Mouse (Mus musculus) left cerebral cortex, adult 8-10 months (tissue): Measurements from ENCODE around the gene Usp22. TPM values are rescaled to one million over a fixed set of nuclear protein-coding genes. Genes with fewer than 3 reads are reported as not detected.
A peak's percentile ranks its signal among the peaks of the same experiment; 100 is the strongest.
"Not testable (repeated sequence)": the region's sequence is repeated elsewhere in the genome, so short reads cannot be mapped to it uniquely, and the experiment has no call there.

Experiments used
- DNase-seq, 2 experiments: peaks; one replicate each; pipeline ENCODE4 v3.0.0; 2022; ENCODE audit warnings: low spot score in 2 of 2
- total RNA-seq, 4 experiments: library from RNA; stranded (reverse); gene quantifications; 2 replicates each; pipeline ENCODE4 v1.2.4; 2022

Usp22 gene
- 100 to 1,000 TPM; 202 to 230 (median 218) TPM for total RNA-seq

- DNase-seq: peak; percentile 98 to 100
These were observed at the start of gene Usp22 for GRCm38 (mm10) chr11:61174821-61175658. Gene Usp22 (minus strand): TSS chr11:61175055.

DNA sequence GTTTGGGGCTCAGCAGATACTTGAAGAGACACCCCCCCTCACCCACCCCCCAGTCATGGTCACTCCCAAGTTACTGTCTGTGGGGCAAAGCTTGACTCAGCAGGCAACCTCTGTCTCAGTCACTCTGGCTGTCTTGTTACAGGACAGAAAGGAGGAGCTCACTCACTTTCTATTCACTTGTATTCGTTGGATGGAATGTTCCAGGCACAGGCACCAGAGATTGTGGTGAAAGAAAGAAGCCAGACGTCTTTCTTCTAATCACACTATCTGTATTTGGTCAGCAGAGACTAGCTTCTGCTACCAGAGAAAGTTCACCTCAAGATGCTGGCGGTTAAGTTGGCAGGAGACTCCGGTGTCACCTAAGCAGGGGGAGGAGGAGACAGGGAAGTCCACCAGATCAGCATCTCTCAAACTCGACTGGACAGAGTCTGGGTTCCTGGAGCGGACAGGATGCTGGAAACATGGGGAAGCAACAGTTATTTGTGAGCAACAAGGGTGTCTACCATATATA lies 49.4 kb upstream of the Usp22 start:
- no peak for DNase-seq

DNA sequence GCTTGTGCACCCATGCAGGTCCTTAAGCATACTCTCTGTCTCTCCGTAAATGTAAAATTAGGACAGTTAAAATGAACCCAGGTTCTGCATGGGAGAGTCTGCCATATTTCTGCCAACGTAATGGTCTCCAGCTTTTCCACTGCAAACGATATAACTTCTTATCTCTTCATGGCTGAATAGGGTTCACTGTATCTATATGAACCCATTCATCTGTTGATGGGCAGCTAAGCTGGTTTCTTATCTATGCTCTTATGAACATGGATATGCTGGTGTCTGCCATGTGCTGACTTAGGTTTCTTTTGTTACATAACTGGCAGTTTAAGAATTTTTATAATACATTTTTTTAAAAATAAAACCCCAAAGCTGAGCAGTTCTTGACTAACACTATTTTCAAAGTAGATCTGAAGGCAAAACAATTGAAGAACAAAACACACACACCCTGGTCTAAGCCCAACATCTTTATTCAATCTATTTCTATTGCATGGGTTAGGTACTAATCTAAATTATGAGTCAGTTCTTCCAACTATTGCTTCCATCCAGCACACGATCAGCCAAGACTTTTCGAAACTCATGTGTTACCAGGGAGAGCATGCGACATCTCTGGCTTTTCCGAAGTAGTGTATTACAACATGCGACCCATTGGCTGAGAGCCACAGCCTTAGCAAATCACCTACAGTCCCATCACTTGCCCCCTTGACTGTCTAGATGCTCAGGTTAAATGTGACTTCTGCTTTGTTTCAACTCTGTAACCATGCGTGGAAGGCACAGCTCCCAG lies 48.3 kb upstream of the Usp22 start:
- DNase-seq: no peak

DNA sequence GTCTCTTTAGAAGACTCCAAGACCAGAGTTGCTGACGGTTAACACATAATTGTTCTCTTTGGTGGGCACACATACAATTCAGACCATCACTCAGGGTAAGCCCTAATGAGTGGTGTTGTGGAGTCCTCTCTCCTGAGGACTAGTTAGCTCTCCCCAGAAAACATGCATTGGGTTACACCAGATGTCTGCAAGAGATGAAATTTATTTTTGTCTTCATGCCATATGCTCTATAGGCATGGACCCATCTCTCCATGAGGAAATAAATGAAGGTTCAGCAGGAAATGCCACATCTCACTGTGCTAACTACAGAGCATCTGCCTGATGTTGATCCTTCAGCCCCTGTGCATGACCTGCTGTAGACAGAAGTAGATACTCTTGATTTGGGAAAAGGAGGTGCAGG lies 47.2 kb upstream of the Usp22 start:
- DNase-seq: no peak

- no peak for DNase-seq
These were observed 45.5 kb upstream of the Usp22 start for GRCm38 (mm10) chr11:61220156-61220881.

DNA sequence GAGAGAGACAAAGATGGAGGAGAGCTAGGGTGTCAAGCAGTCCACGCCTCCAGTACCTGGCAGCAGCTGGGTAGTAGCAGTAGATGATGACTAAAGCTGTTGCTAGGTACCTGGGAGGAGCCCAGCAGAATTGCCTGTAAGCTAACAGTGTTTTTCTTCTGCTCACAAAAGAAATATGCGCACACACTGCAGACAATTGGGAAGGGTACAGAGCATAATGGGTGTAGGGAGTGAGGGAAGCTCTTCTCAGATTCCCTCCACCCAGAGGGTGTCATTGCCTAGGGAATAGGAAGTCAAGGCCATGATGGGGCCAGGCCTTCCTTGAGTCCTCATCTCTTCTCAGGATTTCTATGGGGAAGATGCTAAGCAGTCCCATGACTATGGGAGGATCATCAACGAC lies 41.1 kb upstream of the Usp22 start:
- no peak for DNase-seq

DNA sequence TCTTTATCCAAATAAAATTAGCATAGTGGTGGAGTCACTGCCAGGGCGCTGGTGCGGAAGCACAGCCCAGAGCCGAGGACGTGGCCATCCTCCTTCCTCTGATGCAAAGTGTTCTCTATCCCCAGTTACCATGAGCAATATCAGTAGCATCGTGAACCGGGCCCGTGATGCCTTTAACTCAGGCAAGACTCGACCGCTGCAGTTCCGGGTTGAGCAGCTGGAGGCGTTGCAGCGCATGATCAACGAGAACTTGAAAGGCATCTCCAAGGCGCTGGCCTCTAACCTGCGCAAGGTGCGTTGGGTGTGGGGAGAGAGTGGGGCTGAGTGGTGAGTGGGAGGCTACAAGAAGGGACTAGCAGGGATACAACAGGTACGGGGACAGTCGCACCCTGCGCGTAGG lies 37.2 kb upstream of the Usp22 start:
- DNase-seq: no peak

- DNase-seq: no peak
These were observed 33.5 kb upstream of the Usp22 start for GRCm38 (mm10) chr11:61208316-61208715.

GRCm38 (mm10) chr11:61207487-61208246 lies 32.8 kb upstream of the Usp22 start, which contains the start of gene Aldh3a1:
Gene Aldh3a1 (plus strand): TSS chr11:61207537.
- DNase-seq: no peak

DNA sequence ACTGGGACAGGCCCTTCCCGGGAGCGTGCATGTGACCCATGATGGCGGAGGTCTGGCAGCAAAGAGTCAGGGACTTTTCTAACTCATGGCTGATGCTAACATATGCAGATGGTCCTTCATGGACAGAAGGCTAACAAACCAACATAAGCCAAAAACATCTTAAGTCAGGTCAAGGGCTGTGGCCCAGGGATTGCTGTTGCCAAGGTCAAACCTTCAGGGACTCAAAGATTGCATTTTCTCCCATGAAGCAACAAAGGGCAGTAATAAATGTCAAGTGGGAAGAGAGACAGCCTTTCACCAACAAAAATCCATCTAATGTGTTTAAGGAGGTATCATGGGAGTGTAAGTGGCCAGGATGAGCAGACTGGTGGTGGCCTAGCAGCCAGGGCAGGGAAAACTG lies 31.3 kb upstream of the Usp22 start:
- DNase-seq: no peak

- DNase-seq: no peak
These were observed 30.5 kb upstream of the Usp22 start for GRCm38 (mm10) chr11:61205167-61205950.

- no peak for DNase-seq
These were observed 28.0 kb upstream of the Usp22 start for GRCm38 (mm10) chr11:61202810-61203209.

- no peak for DNase-seq
These were observed 27.3 kb upstream of the Usp22 start for GRCm38 (mm10) chr11:61202186-61202585.

- DNase-seq: no peak
These were observed 24.9 kb upstream of the Usp22 start for GRCm38 (mm10) chr11:61199620-61200362.

DNA sequence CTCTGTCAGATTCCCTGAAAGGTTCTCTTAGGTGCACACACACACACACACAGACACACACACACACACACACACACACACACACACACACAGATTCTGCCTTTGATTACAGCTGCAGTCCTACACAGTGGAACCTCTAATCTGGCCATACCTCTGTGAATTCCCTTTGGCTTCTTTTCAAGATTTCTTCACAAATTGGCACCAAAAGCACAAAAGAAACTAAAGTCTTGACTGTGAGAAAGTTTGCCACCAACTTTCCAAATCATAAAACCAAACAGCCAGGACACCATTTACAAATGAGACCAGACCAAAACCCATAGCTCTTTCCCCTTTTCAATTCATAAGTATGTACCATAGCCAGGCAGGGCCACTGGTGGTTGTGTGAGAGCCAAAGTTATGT lies 23.1 kb upstream of the Usp22 start:
- no peak for DNase-seq

DNA sequence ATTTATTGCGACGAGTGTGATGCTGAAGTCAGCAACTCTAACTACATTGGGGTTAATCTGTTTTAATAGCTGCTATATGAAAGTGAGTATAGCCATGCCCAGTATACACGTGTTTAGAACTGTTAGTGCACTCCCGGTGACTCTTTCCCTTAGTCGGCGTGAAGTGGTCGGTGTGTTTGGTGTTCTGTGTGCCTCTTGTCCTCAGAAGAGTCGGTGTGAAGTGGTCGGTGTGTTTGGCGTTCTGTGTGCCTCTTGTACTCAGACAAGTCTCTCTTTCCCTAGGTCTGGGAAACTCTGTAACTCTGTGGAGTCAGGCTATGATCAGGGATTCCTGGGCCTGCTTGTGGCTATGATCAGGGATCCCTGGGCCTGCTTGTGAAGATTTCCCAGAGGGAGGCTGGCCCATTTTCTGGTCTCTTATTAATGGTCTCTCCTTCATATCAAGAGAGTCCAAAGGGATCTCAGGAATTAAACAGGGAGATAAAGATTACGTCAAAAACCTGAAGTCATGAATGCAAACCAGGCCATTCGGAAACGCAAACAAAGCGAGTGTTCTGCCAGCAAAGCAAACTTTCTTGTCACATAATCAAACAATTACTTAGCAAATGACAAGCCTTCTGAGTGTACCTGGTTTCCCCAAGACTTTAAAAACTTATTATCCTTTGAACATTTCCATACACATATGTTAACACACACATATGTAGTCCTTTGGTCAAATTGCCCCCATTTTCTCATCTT lies 21.9 kb upstream of the Usp22 start:
- no peak for DNase-seq

- DNase-seq: peak in 1 of 2 experiments; percentile 54
These were observed 18.5 kb upstream of the Usp22 start for GRCm38 (mm10) chr11:61193392-61193791.

DNA sequence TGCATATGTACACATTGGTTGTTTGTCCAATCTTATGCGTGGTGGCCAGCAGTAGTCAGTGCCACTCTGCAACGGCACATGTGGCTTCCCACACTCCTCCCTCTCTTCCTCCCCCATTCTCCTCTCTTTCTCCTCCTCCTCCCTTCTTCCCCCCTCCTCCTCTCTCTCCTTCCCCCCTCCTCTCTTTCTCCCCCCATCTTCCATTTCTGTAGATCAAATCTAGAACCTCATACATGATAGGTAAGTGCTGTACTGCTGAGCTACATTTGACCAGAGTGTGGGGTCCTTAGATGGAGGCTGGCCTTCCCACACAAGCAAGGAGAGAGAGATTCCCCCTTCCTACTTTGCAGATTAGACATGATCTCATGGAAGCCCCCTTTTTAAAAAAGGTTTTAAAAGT lies 17.9 kb upstream of the Usp22 start:
- DNase-seq: no peak

DNA sequence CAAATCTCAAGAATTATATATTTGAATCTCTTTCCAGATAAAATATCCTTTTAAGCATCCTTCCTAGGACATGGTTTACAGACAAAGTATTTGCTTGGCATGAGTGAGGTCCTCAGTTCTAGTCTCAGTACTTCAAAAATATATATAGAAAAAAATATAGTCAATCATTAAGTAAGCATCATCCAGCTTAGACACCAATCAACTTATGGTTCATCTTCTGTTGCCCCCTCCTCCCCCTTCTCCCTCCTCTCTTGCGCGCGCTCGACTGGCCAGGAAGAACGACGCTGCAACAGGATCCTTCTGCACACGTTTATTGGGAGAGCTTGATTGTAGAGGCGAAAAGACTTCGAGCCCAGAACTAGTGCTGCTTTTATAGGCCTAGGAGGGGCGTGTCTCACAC lies 17.3 kb upstream of the Usp22 start:
- DNase-seq: not testable (repeated sequence)
